Mouse (Mus musculus): ENCODE data around the gene Hepacam.

Hepacam gene

GRCm38 (mm10) chr9:37384284-37385182 is 17.4 kb downstream of the Hepacam start:
- DNase-seq (ENCODE audit: low spot score in 2 of 2): no peak

- no peak for DNase-seq (ENCODE audit: low spot score in 2 of 2)
Observed at GRCm38 (mm10) chr9:37390891-37391290, 23.7 kb downstream of the Hepacam start.

DNA sequence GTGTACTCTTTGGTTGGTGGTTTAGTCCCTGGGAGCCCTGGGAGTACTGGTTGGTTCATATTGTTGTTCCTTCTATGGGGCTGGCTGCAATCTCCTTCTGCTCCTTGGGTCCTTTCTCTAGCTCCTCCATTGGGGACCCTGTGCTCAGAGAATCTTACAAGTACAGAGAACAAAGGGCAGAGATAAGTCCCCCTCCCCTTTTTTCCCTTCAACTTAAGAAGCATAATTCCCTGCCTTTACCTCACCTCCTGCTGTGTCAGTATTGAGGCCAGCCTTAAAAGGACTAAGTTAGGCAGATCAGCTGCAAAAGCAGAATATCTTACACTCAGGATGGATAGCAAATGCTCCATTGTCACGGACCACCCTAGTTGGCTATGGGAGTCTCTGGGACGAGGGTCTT is 24.9 kb downstream of the Hepacam start:
- no peak for DNase-seq (ENCODE audit: low spot score in 2 of 2)

GRCm38 (mm10) chr9:37393482-37394131 is 26.5 kb downstream of the Hepacam start:
- no peak for DNase-seq (ENCODE audit: low spot score in 2 of 2)

GRCm38 (mm10) chr9:37400585-37400984 is 33.4 kb downstream of the Hepacam start:
- no peak for DNase-seq (ENCODE audit: low spot score in 2 of 2)

GRCm38 (mm10) chr9:37401802-37402201 is 34.7 kb downstream of the Hepacam start, which contains the start of gene Robo4:
Gene Robo4 (plus strand): TSS chr9:37401897.
- DNase-seq (ENCODE audit: low spot score in 2 of 2): no peak

- DNase-seq (ENCODE audit: low spot score in 2 of 2): no peak
Observed at GRCm38 (mm10) chr9:37402501-37402900, 35.4 kb downstream of the Hepacam start.

- no peak for DNase-seq (ENCODE audit: low spot score in 2 of 2)
Observed at GRCm38 (mm10) chr9:37403011-37403410, 35.9 kb downstream of the Hepacam start.

- no peak for DNase-seq (ENCODE audit: low spot score in 2 of 2)
Observed at GRCm38 (mm10) chr9:37406372-37406771, 39.2 kb downstream of the Hepacam start.

- DNase-seq (ENCODE audit: low spot score in 2 of 2): no peak
Observed at GRCm38 (mm10) chr9:37407850-37408502, 40.8 kb downstream of the Hepacam start.

- no peak for DNase-seq (ENCODE audit: low spot score in 2 of 2)
Observed at GRCm38 (mm10) chr9:37409698-37410445, 42.7 kb downstream of the Hepacam start.

DNA sequence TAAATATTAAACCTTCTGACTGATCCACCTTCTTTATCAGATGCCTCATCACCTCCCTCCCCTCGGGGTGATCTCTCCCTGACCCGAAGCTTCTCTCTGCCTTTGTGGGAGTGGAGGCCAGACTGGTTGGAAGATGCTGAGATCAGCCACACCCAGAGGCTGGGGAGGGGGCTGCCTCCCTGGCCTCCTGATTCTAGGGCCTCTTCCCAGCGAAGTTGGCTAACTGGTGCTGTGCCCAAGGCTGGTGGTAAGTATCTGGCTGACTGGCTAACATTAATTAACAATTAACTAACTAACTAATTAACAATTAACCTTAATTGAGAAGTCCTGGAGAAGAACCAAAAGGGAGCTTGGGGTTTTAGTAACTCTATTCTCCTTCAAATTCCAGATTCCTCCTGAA is 45.8 kb downstream of the Hepacam start:
- DNase-seq (ENCODE audit: low spot score in 2 of 2): no peak

DNA sequence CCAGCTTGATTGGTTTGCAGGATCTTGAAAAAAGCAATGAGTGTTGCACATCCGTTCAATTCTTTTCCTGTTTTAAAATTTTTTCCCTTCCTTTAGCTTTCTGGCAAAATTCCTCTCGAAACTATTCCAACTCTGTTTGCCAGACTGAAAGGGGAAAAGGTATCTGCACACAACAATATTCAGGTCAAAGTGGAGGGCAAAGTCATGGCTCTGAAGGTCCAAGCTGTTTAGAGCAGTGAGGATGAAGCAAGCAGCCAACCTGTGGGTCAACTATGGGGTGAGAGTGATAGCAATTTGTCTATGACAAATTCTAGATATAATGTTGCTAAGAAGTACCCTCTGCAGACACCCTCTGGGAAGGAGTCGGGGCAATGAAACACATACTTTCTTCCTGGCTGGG is 47.5 kb downstream of the Hepacam start:
- no peak for DNase-seq (ENCODE audit: low spot score in 2 of 2)

DNA sequence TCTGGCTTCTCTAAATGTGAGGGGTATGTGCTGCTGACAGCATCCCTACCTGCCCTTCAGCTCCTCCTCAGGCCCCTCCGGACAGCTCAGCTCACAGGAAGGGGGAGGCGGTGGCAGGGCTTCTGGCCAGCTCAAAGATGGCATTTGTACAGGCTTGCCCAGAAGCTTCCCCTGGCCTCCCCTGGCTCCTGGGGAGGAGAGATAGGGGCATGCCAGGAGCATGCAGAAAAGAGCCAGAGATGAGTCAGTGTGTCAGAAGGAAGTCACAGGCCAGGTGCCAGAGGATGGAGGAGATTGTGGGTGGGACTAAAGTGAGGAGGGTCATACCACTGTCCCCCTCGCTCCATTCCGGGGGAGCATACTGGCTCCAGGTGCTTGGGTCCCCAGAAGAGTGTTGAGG is 51.6 kb downstream of the Hepacam start:
- DNase-seq (ENCODE audit: low spot score in 2 of 2): no peak

GRCm38 (mm10) chr9:37420676-37421075 is 53.5 kb downstream of the Hepacam start:
- DNase-seq (ENCODE audit: low spot score in 2 of 2): peak; percentile 71 to 83

DNA sequence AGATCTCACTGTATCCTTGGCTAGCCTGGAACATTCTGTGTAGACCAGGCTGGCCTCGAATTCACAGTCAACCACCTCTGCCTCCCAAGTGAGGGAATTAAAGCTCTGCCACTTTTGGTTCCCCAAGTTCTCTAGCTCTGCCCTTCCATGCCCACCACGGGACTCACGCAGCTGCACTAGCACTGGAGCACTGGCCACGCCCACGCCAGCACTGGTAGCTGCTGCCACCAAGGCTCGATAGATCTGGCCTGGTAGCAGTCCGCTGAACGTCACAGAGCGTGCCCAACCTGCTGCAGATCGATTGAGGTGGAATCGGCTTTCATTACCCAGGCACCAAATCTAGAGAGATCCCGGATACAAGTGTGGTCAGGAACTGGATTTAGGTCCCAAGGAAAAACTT is 54.1 kb downstream of the Hepacam start:
- DNase-seq (ENCODE audit: low spot score in 2 of 2): peak in 1 of 2 experiments; percentile 68

- DNase-seq (ENCODE audit: low spot score in 2 of 2): no peak
Observed at GRCm38 (mm10) chr9:37429326-37429725, 62.2 kb downstream of the Hepacam start.

- DNase-seq (ENCODE audit: low spot score in 2 of 2): peak; percentile 64 to 88
Observed at GRCm38 (mm10) chr9:37430582-37430981, 63.4 kb downstream of the Hepacam start.

- DNase-seq (ENCODE audit: low spot score in 2 of 2): no peak
Observed at GRCm38 (mm10) chr9:37432026-37432666, 65.0 kb downstream of the Hepacam start.

DNA sequence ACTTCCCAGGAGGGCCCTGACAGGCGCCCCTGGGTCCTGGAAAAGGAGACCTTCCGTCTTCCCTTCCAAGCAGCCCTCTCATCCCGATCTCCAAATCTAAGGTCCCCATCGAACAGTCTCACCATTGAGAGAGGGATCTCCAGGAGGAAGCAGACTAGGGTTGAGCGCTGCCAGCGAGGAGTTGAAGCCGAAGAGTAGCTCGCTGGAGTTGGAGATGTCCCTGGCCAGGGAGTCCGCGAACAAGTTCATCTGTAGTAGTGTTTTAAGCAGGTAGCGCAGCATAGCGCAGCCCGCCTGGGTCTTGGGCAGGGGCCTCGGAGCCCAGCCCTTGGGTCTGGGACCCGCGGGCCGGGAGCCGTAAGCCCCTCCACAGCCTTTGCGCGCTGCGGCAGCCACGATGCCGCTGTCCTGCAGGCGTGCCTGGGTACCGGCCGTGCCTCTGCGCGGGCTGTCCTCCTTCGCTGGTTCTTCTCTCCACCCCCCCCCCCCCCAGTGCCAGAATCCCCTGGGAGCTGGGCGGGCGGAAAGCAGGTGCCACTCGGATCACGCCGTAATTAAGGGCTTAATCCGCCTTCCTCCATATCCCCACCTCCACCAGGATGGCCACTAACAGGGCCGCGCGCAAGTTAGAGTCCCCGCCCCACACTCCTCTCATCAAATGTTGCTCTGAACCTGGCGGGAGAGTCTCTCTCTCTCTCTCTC is 65.7 kb downstream of the Hepacam start, which contains the start of gene Robo3:
Gene Robo3 (minus strand): TSS at position 527 of the 702 bp plus-strand sequence.
- no peak for DNase-seq (ENCODE audit: low spot score in 2 of 2)
